Mouse (Mus musculus) ES-E14 (cell line): ENCODE data around the gene Anapc2. TPM values are rescaled to one million over a fixed set of nuclear protein-coding genes. Genes with fewer than 3 reads are reported as not detected.

Experiments used
- DNase-seq: peaks from one replicate; pipeline ENCODE4 v3.0.0-alpha.2; 2013; ENCODE audit warnings: low read depth, low spot score
- H3K27ac ChIP-seq: 2 replicates; pipeline ENCODE4 v1.5.1; 2012; ENCODE audit warnings: low read depth, mild to moderate bottlenecking, low read length, moderate library complexity, mixed read lengths; ENCODE audit not compliant: poor library complexity, insufficient read depth, severe bottlenecking
- H3K36me3 ChIP-seq: 2 replicates; pipeline ENCODE4 v1.6.1; 2012; ENCODE audit warnings: mild to moderate bottlenecking, low read length, moderate library complexity, mixed read lengths; ENCODE audit not compliant: control insufficient read depth, poor library complexity, insufficient read depth, severe bottlenecking
- H3K4me1 ChIP-seq, 2 experiments: fragments of 150-350 bp in 1 of 2; sonication (generic) in 1 of 2; 2 replicates each; pipeline ENCODE4 v1.6.1; 2012; ENCODE audit warnings: low read length in 2 of 2, mild to moderate bottlenecking in 1 of 2, mixed read lengths in 1 of 2; ENCODE audit not compliant: control insufficient read depth in 2 of 2, insufficient read depth in 2 of 2, poor library complexity in 1 of 2
- H3K4me3 ChIP-seq, 2 experiments: fragments of 150-350 bp in 1 of 2; sonication (generic) in 1 of 2; 2 replicates each; pipeline ENCODE4 v1.5.1; 2012; ENCODE audit warnings: low read length in 2 of 2, low read depth in 1 of 2, mild to moderate bottlenecking in 1 of 2, mixed read lengths in 1 of 2; ENCODE audit not compliant: insufficient read depth in 1 of 2, poor library complexity in 1 of 2, severe bottlenecking in 1 of 2
- H3K9ac ChIP-seq: 2 replicates; pipeline ENCODE4 v1.6.1; 2012; ENCODE audit warnings: low read depth, mild to moderate bottlenecking, low read length, mixed read lengths; ENCODE audit not compliant: poor library complexity, insufficient read depth, severe bottlenecking
- H3K9me3 ChIP-seq: fragments of 150-350 bp; sonication (generic); 2 replicates; pipeline ENCODE4 v1.6.1; 2012; ENCODE audit warnings: low read depth, mild to moderate bottlenecking, low read length; ENCODE audit not compliant: control insufficient read depth, insufficient read depth
- CHD2 ChIP-seq: IDR thresholded peaks from 2 replicates; pipeline ENCODE4 v1.6.1; 2014; ENCODE audit warnings: mild to moderate bottlenecking, low read depth, low read length, inconsistent platforms
- HCFC1 ChIP-seq: IDR thresholded peaks from 2 replicates; pipeline ENCODE4 v1.6.1; 2012; ENCODE audit warnings: low read length, inconsistent platforms, borderline replicate concordance; ENCODE audit not compliant: insufficient read depth
- MAFK ChIP-seq: IDR thresholded peaks from 2 replicates; pipeline ENCODE4 v1.6.1; 2014; ENCODE audit warnings: mild to moderate bottlenecking, low read depth, low read length, inconsistent platforms; ENCODE audit not compliant: insufficient read depth
- ZC3H11A ChIP-seq: IDR thresholded peaks from 2 replicates; pipeline ENCODE4 v1.6.1; 2012; ENCODE audit warnings: low read depth, mild to moderate bottlenecking, inconsistent platforms, low read length, borderline replicate concordance
- ZNF384 ChIP-seq: IDR thresholded peaks from 2 replicates; pipeline ENCODE4 v1.6.1; 2012; ENCODE audit warnings: low read depth, low read length, inconsistent platforms
- in situ Hi-C, 2 experiments: fragments of 600-800 bp; cut with MboI; formaldehyde crosslinking; loops; one replicate each; pipeline ENCODE4 v1.15.1; 2025; ENCODE audit warnings: low sequenced_read_pairs in 2 of 2, inconsistent platforms in 1 of 2; ENCODE audit not compliant: unreplicated experiment in 2 of 2
- total RNA-seq: library from RNA; depleted of rRNA; stranded (reverse); fragments of 300-350 nt; gene quantifications from 2 replicates; pipeline ENCODE4 v1.2.3, GENCODE M21; 2012

Anapc2 gene
- total RNA-seq, 1 experiment, result 25.2 TPM

GRCm38 (mm10) chr2:25285551-25285950 lies 13.3 kb downstream of the Anapc2 start:
- H3K9ac ChIP-seq, result no peak overlapping the region
- no peak overlapping the region for H3K4me3 ChIP-seq
- TF ChIP-seq HCFC1 (no peak), MAFK (no peak), ZNF384 (no peak)
- peaks cover 0 to 6% of the 10 kb centered on the region in 2 experiments; a peak in 1 of 4 replicates for H3K4me1 ChIP-seq
- DNase-seq, result no peak
- H3K27ac ChIP-seq, result no peak overlapping the region
- in situ Hi-C loops, result no loop called here
- peaks cover 20% of the 10 kb centered on the region for H3K36me3 ChIP-seq
- H3K9me3 ChIP-seq, result no peaks in the 10 kb centered on the region

- Histone ChIP-seq H3K4me3 (no peak overlapping the region), H3K9me3 (no peaks in the 10 kb centered on the region), H3K36me3 (peaks cover 17% of the 10 kb centered on the region; the same call in 1 of the 2 replicates), H3K9ac (no peak overlapping the region), H3K27ac (no peak overlapping the region), H3K4me1 (peaks cover 0 to 8% of the 10 kb centered on the region in 2 experiments; a peak in 1 of 4 replicates)
- DNase-seq, result no peak
- TF ChIP-seq MAFK (no peak), CHD2 (no peak), ZC3H11A (no peak), ZNF384 (no peak), HCFC1 (no peak)
- in situ Hi-C loops, result no loop called here
Observed at GRCm38 (mm10) chr2:25286314-25286713, 14.0 kb downstream of the Anapc2 start.

- Histone ChIP-seq H3K27ac (no peak overlapping the region), H3K4me1 (peaks cover 0 to 9% of the 10 kb centered on the region in 2 experiments; a peak in 1 of 4 replicates), H3K9ac (no peak overlapping the region), H3K9me3 (no peaks in the 10 kb centered on the region), H3K36me3 (peaks cover 17% of the 10 kb centered on the region; the same call in 1 of the 2 replicates), H3K4me3 (no peak overlapping the region)
- no peak for DNase-seq
- no peak for TF ChIP-seq CHD2
- TF ChIP-seq ZC3H11A, result no peak
- no peak for TF ChIP-seq ZNF384
- in situ Hi-C loops, result no loop called here
Observed at GRCm38 (mm10) chr2:25286837-25287636, 14.8 kb downstream of the Anapc2 start.

GRCm38 (mm10) chr2:25287927-25288649 lies 15.8 kb downstream of the Anapc2 start, which contains the start of gene Tmem210:
Gene Tmem210, plus strand, starts transcription at chr2:25288145.
- DNase-seq, result no peak
- peaks cover 14% of the 10 kb centered on the region; the same call in 1 of the 2 replicates for H3K36me3 ChIP-seq
- no peaks in the 10 kb centered on the region for H3K9me3 ChIP-seq
- in situ Hi-C loops, result no loop called here
- H3K4me3 ChIP-seq, result no peak within 1 kb of the TSS
- no peak within 1 kb of the TSS for H3K27ac ChIP-seq
- no peak within 1 kb of the TSS for H3K9ac ChIP-seq
- H3K4me1 ChIP-seq, result peaks cover 0 to 13% of the 10 kb centered on the region in 2 experiments; a peak in 1 of 4 replicates
- TF ChIP-seq ZC3H11A (no peak), HCFC1 (no peak), MAFK (no peak), ZNF384 (no peak), CHD2 (no peak)
